Mouse (Mus musculus): ENCODE results near the gene Nup210l.

Nup210l gene

GRCm38 (mm10) chr3:90255784-90256353, 151.9 kb downstream of the Nup210l start:
- no peak for DNase-seq (ENCODE audit: low spot score)

- no peak for DNase-seq (ENCODE audit: low spot score)
Observed at GRCm38 (mm10) chr3:90256731-90257530, 153.0 kb downstream of the Nup210l start.

GRCm38 (mm10) chr3:90258521-90258920, 154.6 kb downstream of the Nup210l start:
- DNase-seq (ENCODE audit: low spot score), result no peak

Measured in testis, postnatal 10 days (tissue).